Mouse (Mus musculus) lung, postnatal 10 days (tissue): ENCODE data around the gene Atg7.
A peak's percentile ranks its signal among the peaks of the same experiment; 100 is the strongest.
"Not testable (repeated sequence)": the region's sequence is repeated elsewhere in the genome, so short reads cannot be mapped to it uniquely, and the experiment has no call there.

Experiments used
- DNase-seq: peaks from one replicate; pipeline ENCODE4 v3.0.0; 2021

Atg7 gene

DNA sequence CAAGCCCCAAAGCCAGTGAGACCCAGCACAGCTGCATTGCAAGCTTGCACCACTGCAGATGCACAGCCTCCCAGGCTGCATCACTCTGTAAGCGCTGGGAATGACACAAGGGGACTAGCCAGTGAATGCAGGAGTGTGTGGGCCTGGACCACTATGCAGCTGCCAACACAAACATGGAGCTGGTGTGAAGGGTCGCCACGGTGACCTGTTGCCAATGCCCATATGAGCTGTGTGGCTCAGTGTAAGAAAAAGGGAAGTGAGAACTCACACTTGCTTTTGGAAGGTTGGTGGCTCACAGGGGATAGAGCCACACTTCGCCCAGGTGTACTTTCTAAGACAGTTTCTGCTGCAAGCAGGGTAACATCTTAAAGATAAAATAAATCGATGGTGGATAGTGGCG lies 243.1 kb downstream of the Atg7 start:
- DNase-seq: no peak

DNA sequence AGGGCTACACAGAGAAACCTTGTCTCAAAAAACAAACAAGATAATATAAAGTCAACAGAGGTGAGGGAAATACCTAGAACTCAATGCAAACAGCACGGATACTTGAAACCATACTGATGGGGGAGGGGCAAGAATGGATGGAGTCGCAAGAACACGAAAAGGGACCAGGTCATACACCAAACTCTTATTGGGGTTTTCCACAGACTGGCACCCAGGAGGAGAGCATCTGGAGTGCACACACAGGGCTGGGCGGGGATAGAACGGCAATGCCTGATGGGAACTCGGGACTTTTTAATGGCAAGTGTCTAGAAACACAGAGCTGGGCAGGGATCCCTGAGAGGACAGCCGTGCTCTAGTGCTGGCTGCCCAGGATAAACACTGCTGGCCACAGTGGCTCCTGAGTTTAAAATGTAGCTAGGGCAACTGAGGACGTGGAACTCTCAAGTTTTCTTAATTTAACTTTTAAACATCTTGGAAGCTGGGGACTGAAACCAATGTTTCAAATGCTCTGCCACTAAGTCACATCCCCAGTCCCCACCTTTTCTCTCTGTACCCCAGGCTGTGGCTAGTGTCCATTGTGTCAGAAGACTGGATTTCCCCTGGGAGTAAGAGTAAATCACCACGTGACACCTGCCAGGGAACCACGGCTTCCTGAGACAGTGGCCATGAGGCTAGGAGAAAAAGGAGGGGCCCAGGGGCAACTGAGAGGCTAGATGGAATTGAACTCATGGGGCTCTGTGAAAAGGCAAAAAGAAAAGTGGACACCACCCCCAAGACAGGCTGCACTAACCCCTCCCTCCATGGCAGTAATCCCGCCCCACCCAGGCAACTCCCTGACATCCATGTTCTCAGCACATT lies 243.8 kb downstream of the Atg7 start:
- DNase-seq: no peak

DNA sequence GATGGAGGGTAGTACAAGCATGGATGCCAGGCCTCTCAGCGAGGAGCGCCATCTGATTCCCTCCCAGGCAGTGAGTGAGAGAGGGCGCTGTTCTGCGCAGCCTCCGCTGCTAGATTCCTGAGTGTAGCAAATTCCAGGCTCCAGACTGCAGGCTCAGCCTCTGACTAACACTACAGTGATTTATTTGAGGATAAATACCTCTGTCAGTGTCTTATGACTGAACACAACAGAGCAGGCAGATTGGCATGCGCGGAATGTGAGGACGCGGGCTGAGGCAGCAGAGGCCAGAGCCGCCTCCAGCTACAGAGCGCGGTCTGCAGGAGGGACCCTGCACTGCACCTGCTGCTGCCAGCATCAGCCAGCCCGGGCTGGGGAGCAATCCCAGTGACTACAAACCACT lies 246.0 kb downstream of the Atg7 start:
- DNase-seq: peak; percentile 88

DNA sequence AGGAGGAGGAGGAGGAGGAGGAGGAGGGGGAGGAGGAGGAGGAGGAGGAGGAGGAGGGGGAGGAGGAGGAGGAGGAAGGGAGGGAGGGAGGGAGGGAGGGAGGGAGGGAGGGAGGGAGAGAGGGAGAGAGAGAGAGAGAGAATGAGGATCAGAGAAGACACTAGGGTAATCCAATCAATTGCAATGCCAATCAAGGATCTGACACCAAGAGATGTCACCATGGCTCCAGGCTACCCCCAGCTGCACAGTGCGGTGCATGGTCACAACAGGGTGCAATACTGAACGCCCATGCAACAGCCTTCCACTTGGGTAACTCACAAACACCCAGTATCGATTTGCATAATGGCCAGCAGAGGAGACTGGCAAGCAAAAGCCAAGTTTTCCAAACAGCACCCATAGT lies 247.1 kb downstream of the Atg7 start:
- DNase-seq: not testable (repeated sequence)

DNA sequence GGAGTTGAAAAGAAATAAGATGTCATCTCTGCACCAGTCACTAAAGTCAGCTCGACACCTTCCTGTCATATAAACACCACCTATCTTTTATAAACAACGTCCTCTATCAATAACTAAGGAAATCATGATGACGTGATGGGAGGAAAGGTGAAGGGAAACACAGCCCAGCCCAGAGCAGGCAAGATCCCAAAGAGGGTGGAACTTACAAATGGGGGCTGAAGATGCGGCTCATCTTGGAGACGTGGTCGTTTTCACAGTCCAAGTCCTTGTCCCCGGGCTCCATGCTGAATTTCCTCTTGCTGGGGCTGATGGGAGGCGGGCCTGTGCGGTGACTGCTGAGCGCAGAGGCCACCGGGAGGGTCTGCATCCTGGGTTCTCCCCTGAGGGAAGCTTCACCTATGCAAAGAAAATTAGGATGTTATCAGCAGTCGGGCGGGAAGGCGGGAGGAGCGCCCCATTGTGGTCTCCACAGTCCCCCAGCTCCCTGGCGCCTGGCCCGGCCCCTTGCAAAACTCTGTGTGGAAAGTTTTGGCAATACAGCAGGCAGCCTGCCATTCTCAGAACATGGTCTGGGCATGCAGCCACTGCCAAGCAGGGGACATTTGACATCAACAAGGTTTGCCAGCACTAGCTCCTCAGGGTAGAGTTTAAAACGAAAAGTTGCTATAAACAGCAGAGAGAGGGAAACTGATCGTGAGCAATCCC lies 247.7 kb downstream of the Atg7 start:
- peak; percentile 93 for DNase-seq

DNA sequence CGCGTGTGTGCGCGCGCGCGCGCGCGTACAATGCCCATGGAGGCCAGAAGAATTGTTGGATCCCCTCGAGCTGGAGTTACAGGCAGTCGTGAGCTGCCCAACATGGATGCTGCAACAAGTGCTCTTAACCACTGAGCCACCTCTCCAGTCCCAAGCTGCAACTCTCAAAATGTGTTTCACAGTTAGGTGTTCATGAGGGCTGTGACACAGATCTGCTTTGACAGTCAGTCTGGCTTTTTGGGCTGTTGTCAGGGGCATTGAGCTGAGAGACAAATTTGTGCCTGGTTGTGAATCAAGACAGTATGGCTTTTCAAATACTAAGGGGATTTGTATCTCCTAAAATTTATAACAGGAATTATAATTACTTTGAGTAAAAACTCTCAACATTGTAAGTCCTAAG lies 248.4 kb downstream of the Atg7 start:
- DNase-seq: no peak

DNA sequence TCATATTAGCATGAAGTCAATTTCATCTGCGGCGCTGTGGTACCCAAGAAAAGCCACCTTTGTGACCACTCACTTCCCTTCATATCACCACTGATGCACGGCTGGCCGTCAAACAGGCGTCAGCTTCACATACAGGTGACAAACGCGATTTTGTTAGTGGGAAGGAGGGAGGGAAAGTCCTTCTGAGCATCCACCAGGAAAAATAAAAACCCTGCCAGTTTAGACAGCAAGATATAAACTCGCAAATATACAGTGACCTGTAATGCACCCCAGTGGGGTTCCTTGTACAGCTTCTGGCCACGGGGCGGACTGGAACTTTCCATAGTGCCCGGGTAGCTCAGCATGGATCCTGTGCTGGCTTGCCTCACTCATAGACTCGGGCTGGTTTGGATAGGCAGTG lies 248.9 kb downstream of the Atg7 start:
- no peak for DNase-seq

DNA sequence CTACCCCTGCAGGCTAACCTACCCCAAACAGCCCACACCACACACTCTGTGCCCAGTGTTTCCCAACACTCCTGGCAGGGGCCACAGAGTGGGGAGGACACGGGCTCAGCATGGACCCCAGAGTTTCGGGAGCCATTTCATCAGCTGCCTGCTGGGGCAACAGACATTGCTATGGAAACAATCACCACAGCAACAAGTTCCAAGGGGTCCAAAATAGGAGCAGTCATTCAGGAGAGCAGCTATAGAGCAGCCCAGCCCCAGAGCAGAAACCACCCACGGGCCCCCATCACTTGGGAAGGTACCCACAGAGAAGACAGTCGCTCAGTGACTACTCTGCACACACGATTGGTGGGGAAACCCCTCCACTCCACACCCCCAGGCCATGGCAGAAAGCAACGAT lies 249.5 kb downstream of the Atg7 start:
- DNase-seq: peak; percentile 73

DNA sequence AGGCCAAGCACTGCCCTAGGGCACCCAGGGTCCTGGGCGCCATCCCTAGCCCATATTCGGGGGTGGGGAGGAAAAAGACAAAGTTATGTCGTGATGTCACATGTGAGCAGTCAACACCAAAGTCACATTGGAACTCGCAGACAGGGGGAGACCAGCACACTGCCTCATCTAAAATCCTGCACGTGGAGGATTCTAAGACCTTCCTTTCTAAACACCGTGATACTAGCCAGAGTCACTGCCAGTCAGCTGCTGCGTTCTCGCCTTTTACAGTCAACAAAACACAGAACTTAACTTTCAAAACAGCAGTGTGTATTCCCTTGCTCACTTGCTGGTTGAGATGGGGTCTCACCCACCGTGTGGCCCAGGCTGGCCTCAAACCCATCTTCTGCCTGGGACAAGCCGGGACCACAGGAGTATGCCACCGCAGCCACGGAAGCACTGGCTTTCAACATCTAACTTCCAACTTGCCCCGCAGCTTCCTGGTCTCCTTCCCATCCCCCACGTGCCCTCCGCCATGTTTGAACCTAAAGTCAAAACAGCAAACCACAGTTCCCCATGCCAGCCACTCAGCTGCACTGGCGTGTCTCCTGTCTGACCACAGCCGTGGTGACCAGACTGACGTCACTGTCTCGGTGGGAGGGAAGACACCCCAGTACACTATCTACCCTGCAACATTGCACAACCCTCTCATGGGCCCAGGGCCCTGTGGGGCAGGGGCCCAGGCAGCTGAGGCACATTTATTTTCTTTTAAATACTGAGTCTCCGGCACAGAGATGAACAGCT lies 250.7 kb downstream of the Atg7 start:
- peak; percentile 84 for DNase-seq

DNA sequence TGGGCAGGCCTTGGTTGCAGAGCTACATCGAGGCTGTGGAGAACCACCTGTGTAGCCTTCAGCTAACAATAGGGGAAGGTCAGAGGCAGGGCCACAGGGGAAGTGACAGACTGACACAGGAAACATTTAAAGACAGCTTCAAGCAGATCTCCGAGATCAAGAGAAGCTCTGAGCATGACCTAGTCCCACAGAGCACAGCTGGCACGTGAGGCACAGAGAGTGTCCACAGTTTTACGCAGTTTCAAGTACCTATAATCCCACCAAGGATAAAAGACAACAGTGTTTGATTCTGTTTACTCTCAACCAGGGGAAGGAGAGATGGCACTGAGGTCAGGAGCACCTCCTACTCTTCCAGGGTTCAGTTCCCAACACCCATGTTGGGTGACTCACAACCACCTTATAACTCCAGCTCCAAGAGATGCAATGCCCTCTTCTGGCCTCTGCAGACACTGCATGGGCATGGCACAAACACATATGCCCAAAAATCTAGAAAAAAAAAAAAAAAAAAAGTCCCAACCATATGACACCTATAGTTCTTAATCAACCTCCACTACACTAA lies 251.7 kb downstream of the Atg7 start:
- DNase-seq: no peak

DNA sequence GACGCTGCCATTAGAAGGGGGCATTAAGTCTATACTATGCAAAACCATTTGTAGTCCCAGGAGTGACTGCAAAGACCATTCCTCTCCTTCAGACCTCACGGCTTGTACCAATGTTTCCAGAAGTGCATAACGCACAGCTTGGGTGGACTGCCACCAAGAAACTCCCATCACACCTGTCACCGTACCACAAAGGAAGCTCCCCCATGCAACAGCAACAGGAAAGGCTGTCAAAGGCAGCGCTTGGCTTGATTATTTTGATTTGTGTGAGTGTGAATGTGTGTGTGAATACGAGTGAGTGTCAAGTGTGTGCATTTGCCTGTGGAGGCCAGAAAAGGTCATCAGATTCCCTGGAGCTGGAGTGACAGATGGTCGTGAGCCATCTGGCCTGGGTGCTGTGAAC lies 252.3 kb downstream of the Atg7 start:
- DNase-seq: no peak

DNA sequence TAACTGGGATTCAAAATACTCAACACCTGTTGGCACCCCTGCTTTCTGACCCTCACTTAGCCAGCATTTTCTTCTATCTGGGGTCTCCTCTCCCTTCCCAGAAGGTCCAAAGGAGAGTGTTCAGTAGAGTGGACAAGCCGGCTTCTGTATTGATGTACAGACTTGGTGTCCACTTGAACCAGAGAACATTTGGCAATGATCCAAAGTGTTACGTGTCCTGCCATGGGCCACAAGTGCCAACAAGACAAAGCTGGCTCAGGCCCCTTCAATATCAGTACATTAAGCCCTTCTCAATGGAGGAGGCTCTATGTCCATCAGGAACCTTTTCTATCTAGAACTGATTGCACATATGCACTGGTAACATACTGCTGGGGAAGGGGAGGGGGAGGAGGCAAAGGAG lies 253.4 kb downstream of the Atg7 start:
- DNase-seq: no peak

DNA sequence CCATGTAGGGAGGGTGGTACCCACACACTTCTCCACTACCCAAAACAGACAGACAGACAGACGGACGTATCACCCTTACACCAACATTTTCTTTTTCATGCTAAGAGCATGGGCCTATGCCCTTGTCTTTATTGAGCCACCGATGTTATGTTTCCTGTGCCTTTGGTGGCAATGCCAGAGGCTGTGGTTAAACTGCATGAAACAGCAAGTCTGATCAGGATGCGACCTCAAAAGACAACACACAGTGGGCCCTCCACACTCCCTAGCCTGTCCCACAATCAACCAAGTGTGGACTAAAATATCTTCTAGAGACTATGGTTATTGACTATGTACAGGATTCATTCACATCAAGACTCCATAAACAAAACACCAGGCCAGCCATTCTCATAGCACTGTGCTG lies 256.1 kb downstream of the Atg7 start:
- no peak for DNase-seq

DNA sequence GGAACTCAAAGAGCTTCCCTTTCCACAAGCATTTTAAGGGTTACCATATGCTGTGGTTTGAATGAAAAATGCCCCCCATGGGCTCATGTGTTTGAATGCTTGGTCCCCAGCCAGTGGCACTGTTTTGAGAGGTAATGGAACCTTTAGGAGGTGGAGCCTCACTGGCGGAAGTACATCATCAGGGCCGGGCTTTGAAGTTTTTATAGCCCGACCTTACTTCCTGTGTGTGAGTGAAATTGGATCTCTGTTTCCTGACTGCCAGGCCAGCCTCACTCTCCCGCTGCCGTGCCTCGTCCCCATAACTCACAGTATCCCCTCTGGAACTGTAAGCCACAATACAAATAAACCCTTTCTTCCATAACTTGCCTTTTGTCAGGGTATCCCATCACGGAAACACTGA lies 256.8 kb downstream of the Atg7 start:
- no peak for DNase-seq

DNA sequence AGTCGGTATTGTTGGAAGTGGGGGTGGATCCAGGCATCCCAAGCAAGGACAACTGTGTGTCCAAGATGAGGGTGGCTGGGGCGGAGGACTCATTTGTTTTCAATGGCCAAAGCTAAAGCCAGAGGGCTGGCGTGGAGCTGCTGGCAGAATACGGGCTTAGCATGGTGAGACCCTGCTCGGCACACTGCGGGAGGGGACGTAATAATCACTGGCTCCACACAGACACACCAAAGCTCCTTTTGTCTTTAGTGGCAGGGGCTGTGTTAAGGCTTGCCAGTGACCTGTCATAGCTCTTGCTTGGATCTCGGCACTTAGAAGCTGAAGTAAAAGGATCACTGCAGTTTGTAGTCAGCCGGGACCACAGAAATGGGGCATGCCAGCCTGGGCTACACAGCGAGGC lies 257.3 kb downstream of the Atg7 start:
- no peak for DNase-seq

DNA sequence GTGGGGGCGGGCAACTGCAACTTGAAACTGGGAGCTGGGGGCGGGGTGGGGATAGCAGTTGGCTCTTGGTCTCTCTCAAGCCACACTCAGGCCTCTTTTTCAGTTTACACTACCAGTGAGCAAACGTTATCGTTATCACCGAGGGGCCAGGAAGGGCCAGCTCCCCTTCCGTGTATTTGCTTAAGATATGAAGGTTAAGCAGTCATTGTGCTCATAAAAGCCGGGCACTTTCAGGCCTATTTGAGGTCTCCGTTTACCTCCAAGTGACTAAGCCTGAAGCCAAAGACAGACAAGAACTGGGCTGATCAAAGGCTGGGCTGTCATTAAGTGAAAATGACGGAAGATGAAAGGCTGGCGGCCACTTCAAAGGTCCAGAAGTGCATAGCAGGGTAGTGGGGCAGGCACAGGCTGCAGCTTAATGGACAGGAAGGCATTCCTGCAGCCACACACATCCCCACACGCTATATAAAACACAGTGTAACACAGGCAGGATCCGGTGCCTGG lies 258.5 kb downstream of the Atg7 start:
- peak; percentile 73 for DNase-seq

DNA sequence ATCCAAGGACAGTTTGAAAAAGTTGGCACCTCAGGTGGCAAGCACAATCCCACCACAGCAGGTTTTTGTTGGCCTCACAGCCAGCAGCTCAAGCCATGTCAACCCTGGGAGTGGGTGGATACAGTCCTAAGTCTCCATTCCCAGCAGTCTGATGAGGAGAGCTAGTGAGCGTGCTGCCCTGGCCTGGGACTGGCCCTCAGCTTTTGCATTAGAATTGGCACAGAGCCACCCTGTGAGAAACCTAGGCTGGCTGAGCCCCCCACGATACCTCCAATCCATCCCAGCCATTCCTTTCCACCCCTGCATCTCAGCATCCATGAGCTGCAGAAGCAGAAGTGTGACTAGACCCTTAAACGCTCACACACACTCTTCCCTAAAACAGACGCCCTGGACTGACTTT lies 259.0 kb downstream of the Atg7 start:
- DNase-seq: no peak

DNA sequence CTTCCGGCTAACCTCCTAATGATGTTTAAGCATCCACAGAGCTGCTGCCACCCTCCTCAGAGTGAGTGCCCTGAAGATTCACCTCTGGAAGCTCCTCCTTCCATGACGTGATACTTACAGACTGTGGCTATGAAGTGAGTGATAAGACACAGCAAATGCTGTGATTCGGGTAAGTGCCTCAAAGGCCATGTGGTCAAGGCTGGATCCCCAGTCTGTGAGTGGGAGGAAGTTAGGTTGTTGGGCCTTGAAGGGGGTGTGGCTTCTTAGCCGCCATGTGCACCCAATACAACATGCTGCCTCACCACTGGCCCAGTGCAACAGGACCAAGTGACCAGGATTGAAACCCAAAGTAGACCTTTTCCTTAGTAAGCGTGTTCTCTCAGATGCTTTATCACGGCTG lies 261.3 kb downstream of the Atg7 start:
- DNase-seq: no peak

DNA sequence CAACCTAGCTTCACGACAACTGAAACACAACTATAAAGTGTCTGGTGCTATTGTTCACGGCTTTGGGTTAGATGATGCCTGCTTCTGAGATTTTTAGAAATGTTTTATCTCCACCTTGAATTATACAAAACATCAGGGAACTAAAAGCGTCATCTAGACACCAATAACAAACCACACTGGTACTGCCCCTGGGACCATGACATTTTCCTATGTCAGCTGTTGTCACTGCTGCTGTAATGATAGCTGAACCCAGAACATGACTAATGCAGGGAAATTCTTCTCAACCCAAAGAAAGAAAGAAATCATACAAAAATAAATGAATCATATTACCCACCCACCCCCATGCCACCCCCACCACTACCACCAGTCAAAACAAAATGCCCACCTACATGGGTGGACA lies 261.9 kb downstream of the Atg7 start:
- no peak for DNase-seq

DNA sequence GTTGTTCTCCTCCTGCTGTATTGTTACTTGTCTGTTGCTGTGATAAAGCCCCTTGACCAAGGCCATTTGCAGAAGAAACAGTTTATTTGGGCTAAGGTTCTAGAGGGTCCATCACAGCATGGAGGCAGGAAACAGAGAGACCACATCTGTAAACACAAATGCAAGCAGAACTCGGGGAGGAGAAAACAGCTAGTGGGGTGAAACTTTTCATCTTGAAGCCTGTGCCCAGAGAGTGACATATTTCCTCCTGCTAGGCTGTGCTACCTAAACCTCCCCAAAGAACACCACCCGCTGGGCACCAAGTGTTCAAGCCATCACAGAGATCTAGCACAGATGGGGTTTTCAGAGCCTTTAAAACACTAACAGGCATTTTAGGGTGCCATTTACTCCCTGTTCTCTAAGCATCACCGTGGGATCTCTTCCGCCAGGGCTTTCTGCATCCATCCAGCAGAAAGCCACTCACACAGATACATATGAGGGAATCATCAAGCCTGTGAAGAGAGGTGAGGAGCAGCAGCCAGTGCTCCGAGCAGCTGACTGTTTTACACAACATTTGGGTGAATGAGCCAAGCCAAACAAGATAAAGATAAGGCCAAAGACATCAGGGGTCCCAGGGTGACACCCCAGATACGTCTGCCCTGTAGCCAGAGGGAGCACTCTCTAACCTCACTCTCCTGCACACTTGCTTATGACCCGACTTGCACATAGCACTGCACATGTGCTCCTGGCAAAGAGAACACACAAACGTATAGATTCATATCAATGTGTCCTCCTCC lies 262.5 kb downstream of the Atg7 start:
- no peak for DNase-seq

DNA sequence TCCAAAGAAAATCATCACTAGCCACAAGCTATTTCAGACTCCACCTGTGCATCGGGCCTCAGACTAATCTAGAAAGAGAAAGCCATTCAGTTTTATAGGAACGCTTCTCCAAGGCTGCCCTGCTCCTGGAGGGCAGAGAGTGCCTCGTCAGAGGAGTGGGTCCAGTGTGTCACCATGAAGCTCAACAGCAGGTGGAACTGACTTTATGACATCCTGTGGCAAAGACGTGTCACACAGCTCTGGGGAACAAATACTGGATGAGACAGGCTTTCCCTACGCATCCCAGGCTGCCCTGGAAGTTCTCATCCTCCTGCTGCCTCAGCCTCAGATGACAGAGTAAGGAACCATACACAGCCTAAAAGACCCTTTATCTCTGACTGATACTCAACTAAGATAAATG lies 263.3 kb downstream of the Atg7 start:
- no peak for DNase-seq

DNA sequence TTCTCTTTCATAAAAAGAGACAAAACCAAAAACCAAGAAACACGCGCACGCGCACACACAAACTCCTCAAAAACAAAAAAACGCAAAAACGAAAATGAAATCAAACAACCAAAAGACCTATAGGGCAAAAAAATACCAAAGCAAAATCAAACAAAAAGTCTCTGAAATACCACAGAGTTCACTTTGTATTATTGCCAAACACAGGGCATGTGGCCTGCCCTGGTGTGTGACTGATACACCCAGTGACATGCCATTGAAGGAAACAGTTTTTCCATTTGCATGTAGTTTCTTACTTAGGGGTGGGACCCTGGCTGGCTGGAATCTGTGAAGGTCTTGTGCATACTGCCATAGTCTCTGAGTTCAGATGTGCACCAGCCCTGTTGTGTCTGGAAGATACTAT lies 264.6 kb downstream of the Atg7 start:
- no peak for DNase-seq
